Comparison of ENCODE assay signal across 18 mouse cellular contexts in the genomic region with DNA sequence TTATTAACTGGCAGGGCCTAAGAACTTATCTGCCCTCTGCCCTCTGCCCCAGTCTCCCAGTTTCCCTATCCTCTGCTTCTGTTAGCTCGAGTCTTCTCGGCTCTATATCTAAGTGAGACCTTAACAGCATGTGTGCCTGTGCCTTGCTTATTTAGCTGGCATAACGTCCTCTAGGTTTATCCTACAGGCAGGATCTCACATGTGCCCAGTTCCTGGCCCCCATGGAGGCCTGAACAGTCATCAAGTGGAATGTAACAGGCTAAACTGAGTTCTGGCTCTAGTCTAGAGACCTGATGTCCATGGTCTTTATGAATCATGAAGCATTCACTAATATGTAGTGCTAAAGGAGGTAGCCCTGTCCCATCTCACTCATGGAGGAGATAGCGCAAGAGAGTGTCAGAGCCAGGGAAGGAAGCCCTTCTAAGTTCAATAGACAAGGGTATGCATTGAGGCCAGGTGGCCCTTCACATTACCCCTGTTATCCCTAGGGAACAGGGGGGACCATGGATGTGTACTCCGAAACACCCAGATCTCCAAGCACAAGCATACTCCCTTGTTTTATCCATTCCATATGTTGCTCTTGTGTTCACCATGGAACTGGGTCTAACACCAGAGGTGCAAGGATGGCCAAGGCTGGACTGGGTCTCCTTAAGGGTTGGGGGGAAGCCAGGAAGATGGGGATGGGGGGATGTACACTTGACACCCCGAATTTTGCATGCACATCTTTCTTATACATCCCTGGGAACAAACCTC. TPM values are rescaled to one million over a fixed set of nuclear protein-coding genes. Genes with fewer than 3 reads are reported as not detected.
"Had no signal": no experiment of that assay in that cellular context is flagged by ENCODE, and none has a peak within 500 bp of the region (broad histone marks: within the 10 kb centered on the region; RNA-seq: fewer than 3 reads in every experiment).

No protein-coding gene starts in this region.

- H3K9ac ChIP-seq: liver, embryonic 13.5 days; lung, embryonic 14.5 days; midbrain, embryonic 12.5 days; midbrain, embryonic 15.5 days; neural tube, embryonic 13.5 days; stomach, embryonic 15.5 days had no signal

- DNase-seq: kidney, postnatal 25 days; layer of hippocampus, postnatal 36 days; liver, embryonic 13.5 days; lung, embryonic 14.5 days; retina, postnatal 1 day; right cerebral cortex, postnatal 25 days; spleen, adult 18-20 months; thymus, postnatal 25 days had no signal

- H3K27ac ChIP-seq: kidney, postnatal 0 days; left cerebral cortex, adult 2 months; liver, embryonic 13.5 days; macrophage; midbrain, embryonic 12.5 days; midbrain, embryonic 15.5 days; neural tube, embryonic 13.5 days; stomach, embryonic 15.5 days had no signal

- H3K4me3 ChIP-seq: left cerebral cortex, adult 2 months; liver, embryonic 13.5 days; midbrain, embryonic 12.5 days; midbrain, embryonic 15.5 days; neural tube, embryonic 13.5 days; stomach, embryonic 15.5 days had no signal

- ATAC-seq: lung, postnatal 0 days; midbrain, embryonic 15.5 days had no signal

- H3K27me3 ChIP-seq: liver, embryonic 13.5 days; midbrain, embryonic 15.5 days; neural tube, embryonic 13.5 days had no signal

- H3K36me3 ChIP-seq: liver, embryonic 13.5 days; midbrain, embryonic 12.5 days; midbrain, embryonic 15.5 days; neural tube, embryonic 13.5 days; stomach, embryonic 15.5 days had no signal

- H3K4me2 ChIP-seq: liver, embryonic 13.5 days; lung, embryonic 14.5 days; midbrain, embryonic 12.5 days; midbrain, embryonic 15.5 days; neural tube, embryonic 13.5 days; stomach, embryonic 15.5 days had no signal

- H3K9me3 ChIP-seq: liver, embryonic 13.5 days; midbrain, embryonic 12.5 days; midbrain, embryonic 15.5 days; neural tube, embryonic 13.5 days; stomach, embryonic 15.5 days had no signal

RNA-seq across cellular contexts. Expression of a gene that starts 18.6 kb away (rescaled TPM):
- total RNA-seq: megakaryocyte, adult 5-6 weeks; neutrophil, adult 5-6 weeks had no signal
- polyA plus RNA-seq: macrophage had no signal

RNA-seq across cellular contexts. Expression of a gene that starts 36.4 kb away (rescaled TPM):
- total RNA-seq: megakaryocyte, adult 5-6 weeks had no signal
